ENCODE assay signal across 8 mouse cellular contexts in genomic region chr14:8080718-8081117, GRCm38 (mm10). TPM values are rescaled to one million over a fixed set of nuclear protein-coding genes. Genes with fewer than 3 reads are reported as not detected.
DNase-seq lines count a peak whose midpoint lies in the region; ATAC-seq and TF ChIP-seq lines count a peak whose summit lies in the region.

No protein-coding gene starts in this region.

- no peak for TF ChIP-seq CTCF in olfactory bulb, adult 2 months (IDR thresholded peaks at IDR 0.05; ENCODE audit: insufficient read depth, low read depth, low read length)

- H3K27ac ChIP-seq in embryonic facial prominence, embryonic 10.5 days (replicated peaks) = peak overlapping the region; percentile 92
- H3K27ac ChIP-seq in hindbrain, embryonic 14.5 days = peak overlapping the region; percentile 89
- H3K27ac ChIP-seq in olfactory bulb, adult 2 months (ENCODE audit: insufficient read depth, low read depth, low read length) = peak overlapping the region; percentile 95

- peak; percentile 51 for ATAC-seq in hindbrain, embryonic 14.5 days (ENCODE audit: low FRiP score)

- H3K27me3 ChIP-seq in embryonic facial prominence, embryonic 10.5 days (replicated peaks; ENCODE audit: low read depth, poor library complexity, severe bottlenecking) = no peaks in the 10 kb centered on the region
- H3K27me3 ChIP-seq in hindbrain, embryonic 14.5 days (ENCODE audit: control insufficient read depth, insufficient read depth, low read length) = no peaks in the 10 kb centered on the region

- WGBS in embryonic facial prominence, embryonic 10.5 days = 5% methylated on average over 11 of the region's 11 CpGs
- WGBS in hindbrain, embryonic 14.5 days = 3% methylated on average over 11 of the region's 11 CpGs
- WGBS in olfactory bulb, adult 2 months = 0% methylated on average over 11 of the region's 11 CpGs

- no peaks in the 10 kb centered on the region for H3K9me3 ChIP-seq in embryonic facial prominence, embryonic 10.5 days
- H3K9me3 ChIP-seq in hindbrain, embryonic 14.5 days (ENCODE audit: control insufficient read depth, low read length) = no peaks in the 10 kb centered on the region

- peak overlapping the region; percentile 77 for H3K4me3 ChIP-seq in embryonic facial prominence, embryonic 10.5 days
- H3K4me3 ChIP-seq in hindbrain, embryonic 14.5 days (replicated peaks; ENCODE audit: low read length) = peak overlapping the region; percentile 74
- peak overlapping the region; percentile 81 for H3K4me3 ChIP-seq in olfactory bulb, adult 2 months (ENCODE audit: insufficient read depth, low read depth, low read length)

- TF ChIP-seq POLR2A in olfactory bulb, adult 2 months (IDR thresholded peaks at IDR 0.05; ENCODE audit: insufficient read depth, low read depth, low read length) = no peak

- peak; percentile 32 to 79 for DNase-seq in adrenal gland, adult (ENCODE audit: inconsistent age in 2 of 2, low spot score in 1 of 2)
- no peak for DNase-seq in adrenal gland, adult 18-20 months (ENCODE audit: low spot score in 2 of 2)
- peak; percentile 31 for DNase-seq in 3T3-L1 (ENCODE audit: low read depth, low spot score)
- peak; percentile 49 for DNase-seq in embryonic facial prominence, embryonic 10.5 days (ENCODE audit: low spot score)
- DNase-seq in hindbrain, embryonic 14.5 days (ENCODE audit: low spot score) = no peak
- peak; percentile 34 to 59 for DNase-seq in lung, adult 18-20 months
- DNase-seq in layer of hippocampus, adult 9-10 months (ENCODE audit: low spot score) = no peak

- H3K4me1 ChIP-seq in embryonic facial prominence, embryonic 10.5 days = peaks cover 15% of the 10 kb centered on the region
- H3K4me1 ChIP-seq in hindbrain, embryonic 14.5 days (replicated peaks; ENCODE audit: control insufficient read depth, insufficient read depth, low read length) = peaks cover 14% of the 10 kb centered on the region
- peaks cover 7% of the 10 kb centered on the region; the same call in 1 of the 2 replicates for H3K4me1 ChIP-seq in olfactory bulb, adult 2 months (ENCODE audit: control insufficient read depth, insufficient read depth, low read length)

- peak overlapping the region; percentile 94 for H3K4me2 ChIP-seq in hindbrain, embryonic 14.5 days (replicated peaks)

- H3K9ac ChIP-seq in hindbrain, embryonic 14.5 days = peak overlapping the region; percentile 76

- H3K36me3 ChIP-seq in embryonic facial prominence, embryonic 10.5 days (replicated peaks) = peaks cover 25% of the 10 kb centered on the region
- peaks cover 22% of the 10 kb centered on the region for H3K36me3 ChIP-seq in hindbrain, embryonic 14.5 days (replicated peaks; ENCODE audit: control insufficient read depth, insufficient read depth)

RNA-seq across cellular contexts. Expression of gene Rpp14, which starts 0.6 kb away (rescaled TPM):
- 10 to 100 TPM; 37.5 to 48.9 TPM for total RNA-seq in adrenal gland, adult 18-20 months (2021)
- polyA plus RNA-seq in embryonic facial prominence, embryonic 10.5 days (2016; fragmentation: Nextera tagmentation; extraction: Ambion mirVana) = 57.0 and 61.5 TPM in 2 replicates
- polyA plus RNA-seq in hindbrain, embryonic 14.5 days (2014; fragmentation: Nextera tagmentation; extraction: Ambion mirVana) = 45.0 and 50.9 TPM in 2 replicates
- not detected in 2 replicates for polyA plus RNA-seq in olfactory bulb, adult 2 months (2012; ENCODE audit: insufficient read depth, insufficient read length, low replicate concordance, missing spikeins)

RNA-seq across cellular contexts. Expression of gene Pxk, which starts 17.3 kb away (rescaled TPM):
- 10 to 100 TPM; 73.3 to 86.3 TPM for total RNA-seq in adrenal gland, adult 18-20 months (2021)
- polyA plus RNA-seq in embryonic facial prominence, embryonic 10.5 days (2016; fragmentation: Nextera tagmentation; extraction: Ambion mirVana) = 17.3 and 17.4 TPM in 2 replicates
- polyA plus RNA-seq in hindbrain, embryonic 14.5 days (2014; fragmentation: Nextera tagmentation; extraction: Ambion mirVana) = 66.0 and 68.9 TPM in 2 replicates
- not detected in 2 replicates for polyA plus RNA-seq in olfactory bulb, adult 2 months (2012; ENCODE audit: insufficient read depth, insufficient read length, low replicate concordance, missing spikeins)

Comparison
In these comparisons a context has a peak if more than half of its experiments do, and no peak if none do; other contexts are left out.
1. DNase-seq: peak in adrenal gland, adult (2 of 2), 3T3-L1 (single experiment), embryonic facial prominence, embryonic 10.5 days (single experiment) and lung, adult 18-20 months (2 of 2); none in adrenal gland, adult 18-20 months (0 of 2), hindbrain, embryonic 14.5 days (single experiment) and layer of hippocampus, adult 9-10 months (single experiment).
2. RNA of gene Rpp14, which starts 0.6 kb away (polyA plus RNA-seq): 57.0 to 61.5 TPM in embryonic facial prominence, embryonic 10.5 days and 45.0 to 50.9 TPM in hindbrain, embryonic 14.5 days; not detected in olfactory bulb, adult 2 months; every median in the first group is over 10 times any median in the second.
3. RNA of gene Pxk, which starts 17.3 kb away (polyA plus RNA-seq): 66.0 to 68.9 TPM in hindbrain, embryonic 14.5 days and 17.3 to 17.4 TPM in embryonic facial prominence, embryonic 10.5 days; not detected in olfactory bulb, adult 2 months; every median in the first group is over 10 times any median in the second.
4. Peak in every context shown above with its lines, with median percentiles within 50 percentile points of each other: H3K27ac ChIP-seq and H3K4me3 ChIP-seq.